Mouse (Mus musculus) adrenal gland, postnatal 10 days (tissue): ENCODE measurements around the gene Olfr1051. TPM values are rescaled to one million over a fixed set of nuclear protein-coding genes. Genes with fewer than 3 reads are reported as not detected.
"Not testable (repeated sequence)": the region's sequence is repeated elsewhere in the genome, so short reads cannot be mapped to it uniquely, and the experiment has no call there.

ENCODE experiments used
- DNase-seq: peaks from one replicate; pipeline ENCODE4 v3.0.0; 2021; ENCODE audit warnings: mixed read lengths
- long read RNA-seq, 2 experiments: library from polyadenylated mRNA; stranded (forward); transcript quantifications; one replicate each; pipeline ENCODE4 v2.0.0; 2021
- total RNA-seq, 2 experiments: library from RNA; stranded (reverse); gene quantifications; 2 replicates each; pipeline ENCODE4 v1.2.3; 2021

The Olfr1051 gene
- total RNA-seq: not detected
- long read RNA-seq, experiment 1: 0 reads
- long read RNA-seq, experiment 2: 0 reads

- DNase-seq: not testable (repeated sequence)
Measured at GRCm38 (mm10) chr2:86278988-86279387, at the start of gene Olfr1051. TSS of gene Olfr1051 (minus strand) at chr2:86279088.

DNA sequence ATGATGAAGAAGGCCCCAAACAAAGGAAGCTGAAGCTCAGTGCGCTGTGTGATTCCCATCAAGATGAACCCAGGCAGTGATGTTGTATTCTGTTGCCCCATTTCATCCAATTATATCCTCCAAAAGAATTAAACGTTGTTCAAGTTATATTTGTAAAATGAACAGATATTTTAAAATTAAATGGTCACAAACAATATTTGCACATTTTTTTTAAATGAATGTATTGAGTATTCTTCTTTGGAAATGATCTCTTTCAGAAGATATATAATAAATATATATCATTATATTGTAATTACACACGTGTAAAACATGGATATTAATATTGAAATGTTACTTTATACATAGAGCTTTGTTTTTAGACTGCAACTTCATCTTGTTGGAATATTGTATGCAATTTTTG lies 36.3 kb upstream of the Olfr1051 start, which contains the start of gene Olfr1053:
Olfr1053 (minus strand) TSS at position 101 of the 400 bp plus-strand sequence.
- DNase-seq: no peak

- DNase-seq: no peak
Measured at GRCm38 (mm10) chr2:86292155-86292554, 13.3 kb upstream of the Olfr1051 start, which contains the start of gene Olfr1052. TSS of gene Olfr1052 (plus strand) at chr2:86292455.

DNA sequence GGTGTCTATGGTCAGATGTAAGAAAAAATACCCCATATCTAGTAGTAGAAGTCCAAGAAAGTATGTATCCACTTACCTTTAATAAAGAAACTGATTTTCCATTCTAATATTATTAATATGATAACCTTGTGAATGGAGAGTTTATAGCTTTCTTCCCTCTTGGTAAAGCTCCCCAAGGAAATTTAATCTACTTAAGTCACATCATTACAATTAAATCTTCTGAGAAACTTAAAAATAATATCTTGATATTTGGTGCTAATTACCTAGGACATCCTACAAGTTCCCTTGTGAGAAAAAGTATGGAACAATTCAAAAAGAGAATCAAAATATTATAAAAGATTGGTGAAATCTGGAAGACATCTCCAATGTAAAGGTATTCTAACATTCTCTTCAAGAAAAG lies 20.7 kb downstream of the Olfr1051 start, which contains the start of gene Olfr1049:
Olfr1049 (minus strand) TSS at position 101 of the 400 bp plus-strand sequence.
- DNase-seq: not testable (repeated sequence)

DNA sequence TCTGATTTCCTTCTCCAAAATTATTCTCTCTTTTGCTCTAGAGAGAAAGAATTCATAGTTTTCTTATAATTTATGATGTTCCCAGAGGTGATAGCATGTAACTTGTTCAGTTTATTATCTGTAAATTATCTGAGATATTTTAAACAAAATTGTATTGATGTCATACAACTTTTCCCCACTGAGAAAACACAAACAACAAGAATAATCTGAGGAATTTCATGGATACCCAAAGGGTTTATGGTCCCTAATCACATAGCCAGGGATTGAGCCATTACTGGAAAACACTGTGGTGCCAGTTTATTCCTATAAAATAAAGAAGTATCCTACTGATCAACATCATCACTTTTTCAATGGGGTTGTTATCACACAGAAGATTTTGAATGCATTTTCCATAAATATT lies 38.7 kb downstream of the Olfr1051 start, which contains the start of gene Olfr1048:
Olfr1048 (minus strand) TSS at position 101 of the 400 bp plus-strand sequence.
- DNase-seq: no peak

- no peak for DNase-seq
Measured at GRCm38 (mm10) chr2:86231301-86231700, 47.6 kb downstream of the Olfr1051 start, which contains the start of gene Olfr1047. TSS of gene Olfr1047 (minus strand) at chr2:86231401.

Other genes with a start within 250 kb of the Olfr1051 start
- gene Olfr1034, start 233.2 kb downstream of the Olfr1051 start, total RNA-seq: under 1 TPM; 0.12 to 0.15 TPM
- not detected for gene Olfr1036, start 205.1 kb downstream of the Olfr1051 start, total RNA-seq
- gene Olfr1037, start 191.7 kb downstream of the Olfr1051 start, total RNA-seq: not detected
- gene Olfr1039, start 143.2 kb downstream of the Olfr1051 start, total RNA-seq: not detected
- gene Olfr1040, start 132.4 kb downstream of the Olfr1051 start, total RNA-seq: not detected
- not detected for gene Olfr1042, start 117.2 kb downstream of the Olfr1051 start, total RNA-seq
- not detected for gene Olfr1043, start 111.6 kb downstream of the Olfr1051 start, total RNA-seq
- not detected for gene Olfr1044, start 101.3 kb downstream of the Olfr1051 start, total RNA-seq
- gene Olfr52, start 93.4 kb downstream of the Olfr1051 start, total RNA-seq: not detected
- gene Olfr1045, start 76.1 kb downstream of the Olfr1051 start, total RNA-seq: not detected
- gene Olfr1046, start 59.8 kb downstream of the Olfr1051 start, total RNA-seq: not detected
- gene Olfr1047, start 47.7 kb downstream of the Olfr1051 start, total RNA-seq: not detected
- gene Olfr1048, start 38.8 kb downstream of the Olfr1051 start, total RNA-seq: not detected
- gene Olfr1049, start 20.8 kb downstream of the Olfr1051 start, total RNA-seq: not detected
- not detected for gene Olfr1052, start 13.4 kb upstream of the Olfr1051 start, total RNA-seq
- gene Olfr1053, start 36.2 kb upstream of the Olfr1051 start, total RNA-seq: not detected
- gene Olfr1054, start 56.3 kb upstream of the Olfr1051 start, total RNA-seq: not detected
- not detected for gene Olfr1055, start 71.2 kb upstream of the Olfr1051 start, total RNA-seq
- not detected for gene Olfr1056, start 83.4 kb upstream of the Olfr1051 start, total RNA-seq
- not detected for gene Olfr1057, start 99.3 kb upstream of the Olfr1051 start, total RNA-seq
- not detected for gene Olfr1058, start 109.5 kb upstream of the Olfr1051 start, total RNA-seq
- gene Olfr1061, start 135.0 kb upstream of the Olfr1051 start, total RNA-seq: not detected
- not detected for gene Olfr1062, start 147.7 kb upstream of the Olfr1051 start, total RNA-seq
- not detected for gene Olfr1065, start 171.5 kb upstream of the Olfr1051 start, total RNA-seq
- not detected for gene Olfr1066, start 177.2 kb upstream of the Olfr1051 start, total RNA-seq
- gene Olfr228, start 208.3 kb upstream of the Olfr1051 start, total RNA-seq: not detected
- gene Olfr1076, start 229.4 kb upstream of the Olfr1051 start, total RNA-seq: not detected